ENCODE assay signal across 11 mouse cellular contexts in the genomic region with DNA sequence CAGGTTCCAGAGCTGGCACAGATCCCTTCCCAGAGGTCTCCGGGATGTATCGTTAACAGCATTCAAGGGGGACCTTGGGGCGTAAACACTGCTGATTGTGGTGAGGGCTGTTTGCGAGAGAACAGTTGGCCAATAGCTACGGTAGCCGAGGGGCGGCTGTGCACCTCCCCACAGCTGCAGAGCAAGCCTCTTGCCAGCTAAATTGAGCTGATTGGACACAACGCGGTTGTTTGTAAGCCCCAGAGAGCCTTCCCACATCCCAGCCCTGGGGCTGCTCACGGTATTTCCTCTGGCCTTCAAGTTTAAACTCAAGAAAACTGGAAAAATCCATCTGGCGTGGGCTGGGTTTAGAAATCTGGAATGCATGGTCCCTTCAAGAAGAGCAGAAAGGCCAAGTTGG.
A peak's percentile ranks its signal among the peaks of the same experiment; 100 is the strongest.
DNase-seq lines count a peak whose midpoint lies in the region; ATAC-seq lines count a peak whose summit lies in the region.
"Had no signal": no experiment of that assay in that cellular context is flagged by ENCODE, and none has a peak within 500 bp of the region (broad histone marks: within the 10 kb centered on the region; RNA-seq: fewer than 3 reads in every experiment).

No protein-coding gene starts in this region.

- no peaks in the 10 kb centered on the region for H3K36me3 ChIP-seq in embryonic facial prominence, embryonic 14.5 days (ENCODE audit: control insufficient read depth, insufficient read depth, low read length)
- H3K36me3 ChIP-seq: limb, embryonic 12.5 days had no signal

- no peak overlapping the region for H3K4me2 ChIP-seq in embryonic facial prominence, embryonic 14.5 days (ENCODE audit: low read depth, low read length)
- H3K4me2 ChIP-seq: limb, embryonic 12.5 days had no signal

- DNase-seq in adrenal gland, postnatal 10 days, result peak; percentile 14
- DNase-seq in adrenal gland, adult 18-20 months (ENCODE audit: low spot score in 2 of 2), result no peak
- DNase-seq in embryonic facial prominence, embryonic 14.5 days (ENCODE audit: low spot score), result peak; percentile 90
- DNase-seq in heart, postnatal 36 days, result peak; percentile 69 to 75
- peak; percentile 38 for DNase-seq in lung, postnatal 25 days (ENCODE audit: low spot score)
- DNase-seq in spleen, postnatal 36 days (ENCODE audit: low spot score in 2 of 2), result no peak
- DNase-seq in left cerebral cortex, postnatal 36 days (ENCODE audit: low spot score in 2 of 2), result no peak
- DNase-seq: cerebellum, adult 9-10 months; right cerebral cortex, postnatal 14 days had no signal

- intact Hi-C loops in heart, postnatal 36 days (cut with DNase I), result loop anchor here (5.0 kb wide), 1 partner anchor 197 kb away; no protein-coding TSS in a partner anchor
- intact Hi-C loops in left cerebral cortex, postnatal 36 days (cut with DNase I), result no loop called here

- WGBS in embryonic facial prominence, embryonic 14.5 days, result 35% methylated on average over 11 of the region's 11 CpGs

- peak overlapping the region; percentile 56 for H3K27ac ChIP-seq in embryonic facial prominence, embryonic 14.5 days (replicated peaks; ENCODE audit: low read depth, low read length)
- H3K27ac ChIP-seq: limb, embryonic 12.5 days had no signal

- H3K27me3 ChIP-seq in embryonic facial prominence, embryonic 14.5 days (replicated peaks; ENCODE audit: control insufficient read depth, insufficient read depth, low read length), result no peaks in the 10 kb centered on the region
- H3K27me3 ChIP-seq: limb, embryonic 12.5 days had no signal

- H3K4me3 ChIP-seq in embryonic facial prominence, embryonic 14.5 days (ENCODE audit: low read depth, low read length), result no peak overlapping the region
- H3K4me3 ChIP-seq: limb, embryonic 12.5 days had no signal

- H3K4me1 ChIP-seq in embryonic facial prominence, embryonic 14.5 days (ENCODE audit: control insufficient read depth, insufficient read depth, low read length), result peaks cover 16% of the 10 kb centered on the region; the same call in 1 of the 2 replicates

- H3K9me3 ChIP-seq in embryonic facial prominence, embryonic 14.5 days (ENCODE audit: control insufficient read depth, low read length), result no peaks in the 10 kb centered on the region

- H3K9ac ChIP-seq in embryonic facial prominence, embryonic 14.5 days (ENCODE audit: low read depth, low read length), result no peak overlapping the region
- H3K9ac ChIP-seq: limb, embryonic 12.5 days had no signal

- ATAC-seq in embryonic facial prominence, embryonic 14.5 days (ENCODE audit: low read depth), result peak; percentile 68
- no peak for ATAC-seq in megakaryocyte-erythroid progenitor cell, adult 5-6 weeks (replicated peaks; ENCODE audit: low FRiP score, low TSS enrichment, poor library complexity, severe bottlenecking)

Comparison
In these comparisons a context has a peak if more than half of its experiments do, and no peak if none do; other contexts are left out.
1. DNase-seq: peak in adrenal gland, postnatal 10 days (single experiment), embryonic facial prominence, embryonic 14.5 days (single experiment), heart, postnatal 36 days (2 of 2) and lung, postnatal 25 days (single experiment); none in adrenal gland, adult 18-20 months (0 of 2), spleen, postnatal 36 days (0 of 2) and left cerebral cortex, postnatal 36 days (0 of 2).